Mouse (Mus musculus) skeletal muscle tissue, adult 2 months (tissue): ENCODE data around the gene Coro1b.

Source experiments
- DNase-seq: peaks from one replicate; pipeline ENCODE4 v3.0.0-alpha.2; 2012; ENCODE audit warnings: low read depth, low spot score

The Coro1b gene

GRCm38 (mm10) chr19:4189051-4189620 is 40.7 kb downstream of the Coro1b start:
- DNase-seq = no peak

- no peak for DNase-seq
Measured at GRCm38 (mm10) chr19:4190831-4191334, 42.5 kb downstream of the Coro1b start, which contains the start of gene Tbc1d10c. Gene Tbc1d10c, minus strand, starts transcription at chr19:4191284.

GRCm38 (mm10) chr19:4191528-4192250 is 43.3 kb downstream of the Coro1b start, which contains the start of gene Ppp1ca:
Gene Ppp1ca, plus strand, starts transcription at chr19:4192065.
- peak; percentile 95 for DNase-seq

GRCm38 (mm10) chr19:4192251-4192985 is 44.0 kb downstream of the Coro1b start:
- DNase-seq = no peak

GRCm38 (mm10) chr19:4193129-4193528 is 44.7 kb downstream of the Coro1b start:
- no peak for DNase-seq

GRCm38 (mm10) chr19:4194021-4194724 is 45.8 kb downstream of the Coro1b start:
- DNase-seq = no peak

- no peak for DNase-seq
Measured at GRCm38 (mm10) chr19:4194776-4195650, 46.6 kb downstream of the Coro1b start.

- DNase-seq = no peak
Measured at GRCm38 (mm10) chr19:4196048-4196447, 47.6 kb downstream of the Coro1b start.

- DNase-seq = no peak
Measured at GRCm38 (mm10) chr19:4196548-4196947, 48.1 kb downstream of the Coro1b start.

GRCm38 (mm10) chr19:4197180-4197579 is 48.8 kb downstream of the Coro1b start:
- DNase-seq = no peak

GRCm38 (mm10) chr19:4201291-4201909 is 53.0 kb downstream of the Coro1b start, which contains the start of gene Rad9a:
Gene Rad9a, minus strand, starts transcription at chr19:4201662.
- peak; percentile 97 for DNase-seq

- no peak for DNase-seq
Measured at GRCm38 (mm10) chr19:4202149-4202548, 53.7 kb downstream of the Coro1b start.

GRCm38 (mm10) chr19:4203148-4203547 is 54.7 kb downstream of the Coro1b start:
- DNase-seq = no peak
